Mouse (Mus musculus) ES-Bruce4 (cell line): ENCODE results near the gene Ccdc134.

Source experiments
- CTCF ChIP-seq: IDR thresholded peaks from one replicate; pipeline ENCODE4 v1.8.1; 2011; ENCODE audit warnings: low read depth, low read length
- EP300 ChIP-seq: IDR thresholded peaks from 2 replicates; pipeline ENCODE4 v1.6.1; 2011; ENCODE audit warnings: low read depth, low read length; ENCODE audit not compliant: insufficient read depth
- POLR2A ChIP-seq: IDR thresholded peaks from one replicate; pipeline ENCODE4 v1.8.1; 2011; ENCODE audit warnings: low read length; ENCODE audit not compliant: insufficient read depth

- TF ChIP-seq CTCF (no peak), POLR2A (no peak), EP300 (no peak)
Measured at GRCm38 (mm10) chr15:82147611-82148111, 19.9 kb downstream of the Ccdc134 start.
